Mouse (Mus musculus): ENCODE results near the gene Grid1.

Gene Grid1

DNA sequence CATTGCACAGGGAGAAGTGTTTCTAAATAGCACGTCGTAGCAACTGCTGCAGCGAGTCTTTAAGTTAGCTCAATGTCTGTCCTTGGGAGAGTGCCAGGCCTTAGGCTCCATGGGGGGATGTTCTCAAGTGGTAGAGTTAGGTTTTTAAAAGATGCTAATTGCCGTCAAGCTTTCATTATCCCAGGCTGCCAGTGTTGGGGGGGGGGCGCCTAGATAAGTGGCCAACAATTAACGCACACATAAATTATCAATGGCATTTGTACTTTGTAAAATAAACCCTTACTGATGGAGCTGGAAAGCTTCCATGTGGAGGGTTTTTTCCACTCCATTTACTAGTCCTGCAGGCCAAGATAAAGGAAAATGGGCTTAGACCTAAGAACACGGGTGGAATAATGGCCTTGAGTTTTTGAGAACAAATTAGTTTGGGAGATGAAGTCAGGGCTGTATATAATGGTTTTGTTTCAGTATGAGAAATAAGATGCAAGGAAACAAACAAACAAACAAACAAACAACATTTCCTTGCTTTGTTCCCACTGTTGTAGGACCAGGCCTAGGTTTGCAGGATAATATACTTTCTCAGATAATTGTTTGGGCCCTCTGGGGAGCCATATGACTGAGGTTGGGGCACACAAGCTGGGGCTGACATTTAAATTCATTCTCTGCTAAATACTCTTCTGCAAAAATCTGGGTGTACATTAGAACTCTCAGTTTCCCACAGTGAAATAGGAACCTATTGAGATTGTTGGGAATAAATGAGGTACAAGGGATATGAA is 425.1 kb downstream of the Grid1 start:
- no peak for DNase-seq

GRCm38 (mm10) chr14:35250412-35250811 is 430.5 kb downstream of the Grid1 start:
- no peak for DNase-seq

DNA sequence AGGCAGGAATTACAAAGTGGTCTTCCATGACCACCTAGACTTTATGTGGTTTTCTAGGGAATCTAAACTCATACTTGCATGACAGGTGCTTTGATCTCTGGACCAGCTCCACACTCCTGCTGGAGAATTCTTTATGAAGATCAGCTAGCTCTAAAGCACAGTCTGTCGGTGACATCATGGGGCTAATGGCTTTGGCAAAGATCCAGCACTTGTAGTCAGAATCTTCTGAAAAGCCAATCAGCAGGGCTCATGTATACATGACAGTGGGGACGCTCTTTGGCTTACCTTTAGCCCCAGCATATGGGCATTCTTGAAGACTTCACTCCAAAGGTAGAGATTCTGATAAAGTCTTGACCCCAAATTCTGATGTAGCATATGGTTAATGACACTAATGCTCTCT is 434.6 kb downstream of the Grid1 start:
- DNase-seq, result no peak

DNA sequence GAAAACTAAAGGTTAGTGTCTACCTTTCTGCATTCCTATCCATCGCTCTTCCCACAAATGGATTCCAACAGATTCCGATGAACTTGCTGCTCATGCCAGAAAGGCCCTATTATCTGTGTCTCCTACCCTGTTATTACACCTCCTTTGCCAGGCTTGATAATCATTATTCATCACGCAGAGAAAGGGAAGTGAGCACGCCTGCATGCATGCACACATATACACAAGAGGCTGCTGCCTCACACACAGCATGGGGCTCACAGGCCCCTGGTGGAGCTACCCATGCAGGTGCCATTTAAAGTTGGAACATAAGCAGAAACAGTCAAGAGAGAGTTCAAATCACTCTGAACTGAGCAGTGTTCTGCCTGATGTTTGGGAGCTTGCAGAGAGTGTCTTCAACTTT is 450.4 kb downstream of the Grid1 start:
- DNase-seq, result no peak

GRCm38 (mm10) chr14:35309201-35309600 is 489.3 kb downstream of the Grid1 start:
- DNase-seq, result no peak

GRCm38 (mm10) chr14:35313380-35314299 is 493.7 kb downstream of the Grid1 start:
- no peak for DNase-seq

- DNase-seq, result no peak
These were observed 506.4 kb downstream of the Grid1 start for GRCm38 (mm10) chr14:35326306-35326705.

GRCm38 (mm10) chr14:35336561-35336960 is 516.7 kb downstream of the Grid1 start:
- DNase-seq, result no peak

DNA sequence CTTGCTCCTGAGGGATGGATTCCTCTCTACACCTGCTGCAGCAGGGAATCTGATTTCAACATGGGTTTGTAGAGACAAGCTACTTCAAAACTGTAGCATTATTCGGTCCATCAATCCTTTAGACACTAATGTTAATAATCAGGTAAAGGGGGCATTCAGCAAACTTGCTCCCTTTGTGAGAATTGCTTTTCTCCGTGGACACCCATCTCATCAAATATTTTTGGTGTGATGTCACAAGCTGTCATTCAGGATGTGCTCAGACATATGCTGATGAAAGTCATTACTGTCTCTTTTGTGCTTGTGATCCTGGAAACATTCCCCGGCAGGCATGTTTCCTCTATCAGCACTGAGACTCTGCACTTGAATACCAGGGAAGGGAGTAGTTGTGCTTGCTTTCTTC is 536.1 kb downstream of the Grid1 start:
- no peak for DNase-seq

DNA sequence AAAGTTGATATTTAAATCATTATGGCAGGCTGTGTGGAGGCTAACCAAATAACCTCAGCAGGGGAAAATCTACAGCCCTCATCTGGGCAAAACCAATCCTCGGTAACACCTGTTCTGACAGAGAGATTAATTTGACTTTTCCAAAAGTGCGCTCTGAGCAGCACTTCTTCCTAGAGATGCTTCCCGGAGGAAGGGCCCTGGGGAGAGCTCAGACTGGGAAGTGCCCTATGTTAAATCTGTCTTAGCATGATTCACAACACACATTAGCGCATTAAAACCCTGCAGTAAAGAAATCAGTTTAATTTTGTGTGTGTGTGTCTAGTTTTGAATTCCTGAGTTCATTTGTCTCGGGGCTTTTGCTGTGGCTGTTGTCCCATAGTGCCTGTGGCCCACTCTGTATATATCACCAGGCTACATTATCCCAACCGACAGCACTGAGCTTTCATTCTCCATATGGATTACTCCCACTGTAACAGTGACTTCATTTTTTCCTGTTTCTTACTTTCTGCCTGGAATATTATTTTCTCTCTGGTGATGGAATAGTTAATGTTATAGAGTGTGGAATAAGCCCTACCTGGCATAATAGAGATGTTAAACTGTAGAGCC is 536.7 kb downstream of the Grid1 start:
- DNase-seq, result no peak

DNA sequence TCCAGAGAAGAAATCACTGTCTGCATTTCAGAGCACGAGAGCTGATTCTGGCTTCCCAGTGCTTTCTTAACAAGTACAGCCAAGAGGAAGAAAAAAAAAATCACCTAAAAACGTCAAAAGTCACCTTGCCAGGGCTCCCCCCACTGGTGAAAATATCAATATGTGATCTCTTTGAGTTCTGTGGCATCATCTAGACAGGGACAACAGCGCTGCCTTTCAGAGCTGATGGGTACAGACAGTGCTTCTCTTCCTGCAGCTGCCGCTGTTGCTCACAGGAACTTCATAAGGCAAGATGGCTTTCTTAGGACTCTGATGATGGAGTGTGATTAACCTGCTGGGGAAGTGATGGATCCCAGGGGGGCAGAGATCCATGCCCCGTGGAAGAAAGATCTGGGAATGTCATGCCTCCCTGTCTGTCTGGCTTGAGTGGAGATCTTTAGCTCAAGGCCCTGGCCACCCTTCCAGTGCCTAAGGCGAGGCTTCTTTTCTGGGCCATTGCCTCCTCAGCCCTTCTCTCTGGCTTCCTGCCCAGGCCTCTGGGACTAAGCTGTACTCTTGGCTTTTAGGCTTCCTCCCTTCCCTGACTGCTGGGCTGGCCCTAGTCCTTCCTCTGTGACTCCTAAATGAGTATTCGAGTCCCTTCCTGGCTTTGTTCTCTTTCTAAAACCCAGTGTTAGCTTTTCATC is 538.4 kb downstream of the Grid1 start:
- DNase-seq, result peak; percentile 16 to 38

DNA sequence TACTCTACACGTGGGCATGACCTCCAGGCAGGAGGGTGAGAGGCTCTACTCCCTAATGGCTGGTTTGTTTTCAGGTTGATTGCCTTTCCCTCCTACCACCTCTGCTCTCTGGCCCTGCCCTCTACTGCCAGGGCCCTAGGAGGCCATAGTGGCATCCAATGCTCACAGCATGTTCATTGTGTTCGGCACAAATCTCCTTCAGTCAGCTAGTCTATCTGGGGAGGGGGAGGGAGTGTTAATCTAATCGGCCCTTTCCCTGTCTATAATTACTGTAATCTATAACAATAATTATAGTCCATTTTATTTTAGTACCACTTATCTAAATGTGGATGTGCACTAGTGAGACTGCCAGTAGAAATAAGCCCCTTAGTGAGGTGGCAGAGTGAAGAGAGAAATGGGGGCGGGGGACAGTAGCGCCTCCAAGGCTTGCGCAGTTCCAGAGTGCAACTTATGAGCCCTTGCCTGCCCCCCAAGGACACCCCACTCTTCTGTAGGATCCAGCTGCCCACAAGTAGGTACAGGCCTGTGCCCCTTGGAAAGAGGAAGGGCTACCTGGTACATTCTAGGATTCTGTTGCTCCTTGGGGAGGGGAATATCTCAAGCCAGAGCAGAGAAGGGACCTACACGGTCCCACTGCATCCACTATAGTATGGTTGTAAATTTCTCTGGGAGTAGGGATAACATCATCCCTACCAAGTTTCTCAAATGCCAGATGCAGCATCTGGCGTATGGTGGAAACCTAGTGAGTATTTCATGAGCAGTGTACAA is 545.5 kb downstream of the Grid1 start:
- DNase-seq, result no peak

- no peak for DNase-seq
These were observed 554.5 kb downstream of the Grid1 start for GRCm38 (mm10) chr14:35374374-35374773.

DNA sequence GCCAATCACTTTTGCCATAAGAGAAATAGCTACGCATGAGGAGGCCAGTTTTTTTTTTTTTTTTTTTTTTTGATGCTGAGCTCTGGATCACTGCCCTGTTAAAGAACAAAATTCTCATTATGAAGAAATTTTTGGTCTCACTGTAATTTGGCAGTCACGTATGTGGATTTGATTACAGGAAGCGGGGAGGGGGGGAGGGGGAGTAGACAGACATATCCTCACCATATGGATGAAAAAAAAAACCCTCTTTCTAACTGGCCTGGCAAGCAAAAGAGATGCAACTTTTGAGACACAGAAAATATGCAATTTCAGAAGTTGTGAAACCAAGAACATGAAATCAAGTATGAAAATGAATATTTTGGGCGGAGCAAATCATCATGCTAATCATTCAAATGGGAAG is 573.7 kb downstream of the Grid1 start:
- DNase-seq, result no peak

- DNase-seq, result no peak
These were observed 584.5 kb downstream of the Grid1 start for GRCm38 (mm10) chr14:35404249-35404908.

GRCm38 (mm10) chr14:35430259-35430658 is 610.4 kb downstream of the Grid1 start:
- no peak for DNase-seq

- no peak for DNase-seq
These were observed 633.8 kb downstream of the Grid1 start for GRCm38 (mm10) chr14:35453702-35454101.

- DNase-seq, result no peak
These were observed 648.3 kb downstream of the Grid1 start for GRCm38 (mm10) chr14:35468254-35468653.

- no peak for DNase-seq
These were observed 666.1 kb downstream of the Grid1 start for GRCm38 (mm10) chr14:35486017-35486416.

GRCm38 (mm10) chr14:35502324-35502723 is 682.4 kb downstream of the Grid1 start:
- DNase-seq, result peak in 1 of 2 experiments; percentile 33

- DNase-seq, result no peak
These were observed 699.5 kb downstream of the Grid1 start for GRCm38 (mm10) chr14:35519402-35519801.

- no peak for DNase-seq
These were observed 718.9 kb downstream of the Grid1 start for GRCm38 (mm10) chr14:35538835-35539234.
